Mouse (Mus musculus): Measurements from ENCODE around the gene Klrb1f.

- TF ChIP-seq CTCF (IDR thresholded peaks at IDR 0.05; ENCODE audit: borderline replicate concordance, control insufficient read depth, extremely low read depth, insufficient read depth, low read length, poor library complexity) (no peak), POLR2A (IDR thresholded peaks at IDR 0.05; ENCODE audit: control insufficient read depth, extremely low read depth, insufficient read depth, low read length, poor library complexity) (no peak)
Measured at GRCm38 (mm10) chr6:129058013-129058412, 12.3 kb downstream of the Klrb1f start.
